Mouse (Mus musculus): ENCODE results near the gene 2610021A01Rik. TPM values are rescaled to one million over a fixed set of nuclear protein-coding genes. Genes with fewer than 3 reads are reported as not detected.
A peak's percentile ranks its signal among the peaks of the same experiment; 100 is the strongest.
"Not testable (repeated sequence)": the region's sequence is repeated elsewhere in the genome, so short reads cannot be mapped to it uniquely, and the experiment has no call there.

Gene 2610021A01Rik
- polyA plus RNA-seq (2015; fragmentation: Nextera tagmentation; extraction: Ambion mirVana), result 12.3 and 12.8 TPM in 2 replicates

- peak within 1 kb of the TSS; percentile 67 for H3K4me3 ChIP-seq (replicated peaks)
- H3K4me2 ChIP-seq, result peak within 1 kb of the TSS; percentile 81
- H3K27ac ChIP-seq (replicated peaks), result peak within 1 kb of the TSS; percentile 76
- H3K9ac ChIP-seq (replicated peaks), result peak within 1 kb of the TSS; percentile 68
- H3K27me3 ChIP-seq (replicated peaks), result no peaks in the 10 kb centered on the region
- H3K36me3 ChIP-seq, result no peaks in the 10 kb centered on the region
- peak; percentile 99 for ATAC-seq (ENCODE audit: low FRiP score)
- H3K4me1 ChIP-seq, result peaks cover 23% of the 10 kb centered on the region
- no peaks in the 10 kb centered on the region for H3K9me3 ChIP-seq (replicated peaks)
- under 1% methylated on average over 41 of the region's 41 CpGs for WGBS
Measured at GRCm38 (mm10) chr7:41599034-41599813, at the start of gene 2610021A01Rik. Gene 2610021A01Rik (plus strand): TSS chr7:41599230.

GRCm38 (mm10) chr7:41560681-41561080 is 38.3 kb upstream of the 2610021A01Rik start:
- WGBS, result 72% methylated on average over 8 of the region's 8 CpGs
- Histone ChIP-seq H3K27me3 (replicated peaks) (no peaks in the 10 kb centered on the region), H3K4me2 (no peak overlapping the region), H3K27ac (replicated peaks) (no peak overlapping the region), H3K9ac (replicated peaks) (no peak overlapping the region), H3K4me3 (replicated peaks) (no peak overlapping the region), H3K4me1 (no peaks in the 10 kb centered on the region), H3K9me3 (replicated peaks) (peaks cover 2% of the 10 kb centered on the region; the same call in 1 of the 2 replicates), H3K36me3 (no peaks in the 10 kb centered on the region)
- no peak for ATAC-seq (ENCODE audit: low FRiP score)

DNA sequence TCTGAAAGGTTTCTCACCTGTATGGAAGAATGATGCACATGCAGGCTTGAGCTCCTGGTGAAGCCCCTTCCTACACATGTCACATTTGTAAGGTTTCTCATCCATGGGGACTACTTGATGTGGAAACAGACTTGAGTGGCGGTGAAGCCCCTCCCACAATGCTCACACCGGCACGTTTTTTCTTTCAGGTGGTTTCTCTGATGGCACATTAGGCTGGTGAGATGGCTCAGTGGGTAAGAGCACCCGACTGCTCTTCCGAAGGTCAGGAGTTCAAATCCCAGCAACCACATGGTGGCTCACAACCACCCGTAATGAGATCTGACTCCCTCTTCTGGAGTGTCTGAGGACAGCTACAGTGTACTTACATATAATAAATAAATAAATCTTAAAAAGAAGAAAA is 25.5 kb upstream of the 2610021A01Rik start, which contains the start of gene Gm6871:
Gene Gm6871 (minus strand): TSS at position 101 of the 400 bp plus-strand sequence.
- 88% methylated on average over 6 of the region's 6 CpGs for WGBS
- H3K4me2 ChIP-seq; ATAC-seq (ENCODE audit: low FRiP score): not testable (repeated sequence)

DNA sequence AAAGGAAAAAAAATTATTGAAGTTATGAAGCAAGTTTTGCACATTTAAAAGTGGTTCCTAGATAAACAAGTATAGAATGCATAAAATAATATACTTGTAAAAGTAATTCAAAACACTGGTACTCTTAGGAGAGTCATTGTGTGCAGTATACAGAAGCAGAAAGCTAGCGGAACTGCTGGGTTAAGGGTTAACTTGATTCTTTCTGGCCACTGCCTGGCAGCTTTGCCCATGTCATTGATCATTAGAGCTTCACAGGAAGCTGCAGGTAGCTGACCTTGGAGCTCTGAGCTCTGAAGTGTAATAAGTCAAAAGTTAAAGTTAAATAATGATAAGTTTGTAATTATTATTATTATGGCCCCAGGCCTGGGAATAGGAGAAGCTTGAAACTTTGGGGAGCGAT is 21.1 kb upstream of the 2610021A01Rik start:
- WGBS, result 95% methylated on average over 2 of the region's 2 CpGs
- Histone ChIP-seq H3K4me1 (no peaks in the 10 kb centered on the region), H3K4me3 (replicated peaks) (no peak overlapping the region), H3K36me3 (no peaks in the 10 kb centered on the region), H3K27ac (replicated peaks) (no peak overlapping the region), H3K4me2 (no peak overlapping the region), H3K9me3 (replicated peaks) (peaks cover 5% of the 10 kb centered on the region; the same call in 1 of the 2 replicates), H3K27me3 (replicated peaks) (no peaks in the 10 kb centered on the region), H3K9ac (replicated peaks) (no peak overlapping the region)
- no peak for ATAC-seq (ENCODE audit: low FRiP score)

More for the DNA sequence above, 25.5 kb upstream of the 2610021A01Rik start, which contains the start of gene Gm6871:
- H3K4me1 ChIP-seq; H3K4me3 ChIP-seq (replicated peaks); H3K9me3 ChIP-seq (replicated peaks); H3K27ac ChIP-seq (replicated peaks); H3K9ac ChIP-seq (replicated peaks); H3K36me3 ChIP-seq; H3K27me3 ChIP-seq (replicated peaks): not testable (repeated sequence)

DNA sequence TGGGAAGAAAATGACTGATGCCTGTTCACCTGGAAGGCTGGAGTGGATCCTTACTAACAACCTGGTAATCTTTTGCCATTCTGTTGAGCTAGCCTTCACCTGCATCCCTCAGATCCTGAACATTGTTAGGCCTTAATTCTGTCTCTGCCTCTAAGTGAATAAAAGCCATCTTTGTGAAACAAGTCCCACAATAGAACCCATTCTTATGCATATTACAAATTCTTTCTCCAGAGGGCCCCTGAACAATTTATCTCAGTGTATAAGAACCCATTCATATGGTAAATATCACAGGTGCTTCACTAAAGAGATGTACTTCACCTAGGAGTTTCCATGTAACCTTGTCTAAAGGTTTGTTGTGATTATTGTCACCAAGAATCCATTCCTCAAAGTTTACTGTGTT is 17.0 kb upstream of the 2610021A01Rik start:
- Histone ChIP-seq H3K27ac (replicated peaks) (no peak overlapping the region), H3K36me3 (no peaks in the 10 kb centered on the region), H3K9ac (replicated peaks) (no peak overlapping the region), H3K4me2 (no peak overlapping the region), H3K4me3 (replicated peaks) (no peak overlapping the region), H3K27me3 (replicated peaks) (no peaks in the 10 kb centered on the region), H3K9me3 (replicated peaks) (no peaks in the 10 kb centered on the region), H3K4me1 (no peaks in the 10 kb centered on the region)
- no peak for ATAC-seq (ENCODE audit: low FRiP score)

GRCm38 (mm10) chr7:41587831-41588230 is 11.2 kb upstream of the 2610021A01Rik start:
- not testable (repeated sequence) for ATAC-seq (ENCODE audit: low FRiP score); H3K27me3 ChIP-seq (replicated peaks); H3K9ac ChIP-seq (replicated peaks); H3K4me3 ChIP-seq (replicated peaks); H3K4me1 ChIP-seq; H3K27ac ChIP-seq (replicated peaks); H3K9me3 ChIP-seq (replicated peaks); H3K4me2 ChIP-seq; H3K36me3 ChIP-seq

DNA sequence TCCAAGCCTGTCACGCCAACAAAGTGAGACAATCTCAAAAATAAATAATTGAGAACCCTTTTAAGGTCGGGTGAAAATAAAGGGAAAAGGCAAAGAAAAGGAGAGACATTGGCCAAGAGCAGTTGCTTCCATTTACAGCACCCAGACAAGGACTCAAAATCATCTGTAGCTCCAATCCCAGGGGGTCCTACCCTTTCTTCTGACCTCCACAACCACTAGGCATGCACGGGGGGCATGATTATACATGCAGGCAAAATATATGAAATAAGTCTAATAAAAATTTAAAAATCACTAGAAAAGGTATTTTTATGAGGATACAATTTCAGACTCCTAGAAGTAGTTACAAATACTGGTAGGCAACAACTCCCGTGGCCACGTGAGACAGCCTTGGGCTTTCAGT is 415 bp upstream of the 2610021A01Rik start:
- peak overlapping the region; percentile 47 for H3K9ac ChIP-seq (replicated peaks)
- peak; percentile 58 for ATAC-seq (ENCODE audit: low FRiP score)
- H3K4me3 ChIP-seq (replicated peaks), result peak overlapping the region; percentile 67
- H3K27ac ChIP-seq (replicated peaks), result peak overlapping the region; percentile 70; the same call in 1 of the 2 replicates
- H3K9me3 ChIP-seq (replicated peaks), result no peaks in the 10 kb centered on the region
- no peaks in the 10 kb centered on the region for H3K36me3 ChIP-seq
- H3K4me1 ChIP-seq, result peaks cover 23% of the 10 kb centered on the region
- no peaks in the 10 kb centered on the region for H3K27me3 ChIP-seq (replicated peaks)
- H3K4me2 ChIP-seq, result peak overlapping the region; percentile 81
- 46% methylated on average over 5 of the region's 5 CpGs for WGBS

DNA sequence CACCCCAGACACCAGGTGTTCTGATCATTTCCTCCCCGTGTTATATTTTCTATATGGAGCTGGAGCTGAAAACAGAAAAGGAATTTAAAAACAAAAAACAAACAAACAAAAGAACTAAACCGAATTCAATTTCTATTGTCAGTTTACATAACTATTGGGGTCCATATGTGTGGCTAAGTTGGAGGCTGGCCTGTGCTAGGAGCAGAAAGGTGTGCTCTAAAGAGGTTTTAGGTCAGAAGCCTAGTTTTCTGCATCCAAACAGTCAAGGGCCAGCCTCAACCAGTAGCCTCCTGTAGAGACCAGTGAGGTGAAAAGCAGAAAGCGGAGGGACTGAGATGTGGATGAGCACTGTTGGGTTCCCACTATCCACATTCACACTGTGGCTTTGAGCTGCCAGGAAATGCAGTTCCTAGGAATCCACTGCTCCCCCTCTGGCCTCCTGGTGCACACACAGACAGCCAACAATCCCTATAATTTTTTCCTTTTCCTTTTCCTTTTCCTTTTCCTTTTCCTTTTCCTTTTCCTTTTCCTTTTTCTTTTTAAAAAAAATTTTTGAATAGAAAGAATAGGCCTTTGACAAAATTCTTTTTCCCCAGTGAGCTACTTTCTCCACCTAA is 1.0 kb downstream of the 2610021A01Rik start:
- no peaks in the 10 kb centered on the region for H3K27me3 ChIP-seq (replicated peaks)
- no peak overlapping the region for H3K27ac ChIP-seq (replicated peaks)
- H3K9me3 ChIP-seq (replicated peaks), result no peaks in the 10 kb centered on the region
- peak overlapping the region; percentile 67 for H3K4me3 ChIP-seq (replicated peaks)
- peak overlapping the region; percentile 68 for H3K9ac ChIP-seq (replicated peaks)
- peak overlapping the region; percentile 81 for H3K4me2 ChIP-seq
- ATAC-seq (ENCODE audit: low FRiP score), result no peak
- H3K4me1 ChIP-seq, result peaks cover 23% of the 10 kb centered on the region
- no peaks in the 10 kb centered on the region for H3K36me3 ChIP-seq
- WGBS, result 19% methylated on average over 3 of the region's 3 CpGs

DNA sequence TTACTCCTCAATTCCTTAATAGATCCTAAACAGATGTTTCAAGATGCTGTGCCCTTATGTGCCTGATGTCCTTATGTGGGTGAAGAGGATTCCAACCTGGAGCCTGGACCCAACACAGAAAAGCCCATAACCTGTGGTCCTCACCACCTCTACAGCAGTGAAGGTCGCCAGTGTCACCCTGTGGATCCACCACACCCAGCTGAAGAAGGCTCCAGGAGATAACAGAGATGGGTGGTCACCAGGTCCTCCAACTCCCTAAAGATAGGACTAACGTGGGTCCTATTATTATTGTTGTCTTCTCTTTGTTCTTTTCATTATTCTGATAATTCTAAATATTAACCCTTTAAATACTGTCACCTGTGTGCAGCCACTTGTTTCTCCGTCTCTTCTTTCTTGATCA is 12.6 kb downstream of the 2610021A01Rik start:
- Histone ChIP-seq H3K9me3 (replicated peaks) (no peaks in the 10 kb centered on the region), H3K27ac (replicated peaks) (no peak overlapping the region), H3K9ac (replicated peaks) (no peak overlapping the region), H3K27me3 (replicated peaks) (no peaks in the 10 kb centered on the region), H3K4me2 (no peak overlapping the region), H3K36me3 (peaks cover 43% of the 10 kb centered on the region), H3K4me1 (no peaks in the 10 kb centered on the region), H3K4me3 (replicated peaks) (no peak overlapping the region)
- ATAC-seq (ENCODE audit: low FRiP score), result no peak
- WGBS, result 91% methylated on average over 3 of the region's 3 CpGs

DNA sequence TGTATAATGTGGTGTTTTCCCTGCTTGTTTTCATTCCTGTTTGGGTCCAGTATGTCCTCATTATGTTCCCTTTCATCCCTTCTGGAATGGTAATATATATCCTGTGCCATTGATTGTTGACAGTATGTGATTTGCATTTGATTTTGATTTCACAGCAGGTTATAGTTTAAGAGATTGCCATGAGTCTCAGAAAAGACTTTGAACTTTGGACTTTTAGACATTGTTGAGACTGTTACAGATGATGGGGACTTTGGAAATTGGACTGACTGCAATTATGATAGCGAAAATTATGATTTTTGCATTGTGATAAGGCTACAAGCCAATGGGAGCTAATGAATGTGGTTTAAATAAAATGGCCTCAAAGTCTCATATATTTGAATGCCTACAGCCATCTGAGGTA is 17.2 kb downstream of the 2610021A01Rik start:
- H3K4me3 ChIP-seq (replicated peaks); H3K27ac ChIP-seq (replicated peaks); H3K4me1 ChIP-seq; H3K9ac ChIP-seq (replicated peaks); H3K4me2 ChIP-seq; H3K27me3 ChIP-seq (replicated peaks); H3K9me3 ChIP-seq (replicated peaks); ATAC-seq (ENCODE audit: low FRiP score): not testable (repeated sequence)
- 100% methylated on average over 1 of the region's 1 CpGs for WGBS
- H3K36me3 ChIP-seq, result peaks cover 52% of the 10 kb centered on the region

- Histone ChIP-seq H3K27ac (replicated peaks) (peak within 1 kb of the TSS; percentile 98), H3K36me3 (peaks cover 34% of the 10 kb centered on the region), H3K4me3 (replicated peaks) (peak within 1 kb of the TSS; percentile 71), H3K4me2 (peak within 1 kb of the TSS; percentile 85), H3K9ac (replicated peaks) (peak within 1 kb of the TSS; percentile 82), H3K27me3 (replicated peaks) (no peaks in the 10 kb centered on the region), H3K9me3 (replicated peaks) (peaks cover 3% of the 10 kb centered on the region; the same call in 1 of the 2 replicates), H3K4me1 (peaks cover 6% of the 10 kb centered on the region)
- peak; percentile 96 for ATAC-seq (ENCODE audit: low FRiP score)
- 1% methylated on average over 27 of the region's 27 CpGs for WGBS
Measured at GRCm38 (mm10) chr7:41632409-41633220, 33.6 kb downstream of the 2610021A01Rik start, which contains the start of gene Zfp788. Gene Zfp788 (plus strand): TSS chr7:41633203.
